Mouse (Mus musculus) brown adipose tissue, adult 24 weeks (tissue): ENCODE measurements around the gene Gas8. TPM values are rescaled to one million over a fixed set of nuclear protein-coding genes. Genes with fewer than 3 reads are reported as not detected.
"Not testable (repeated sequence)": the region's sequence is repeated elsewhere in the genome, so short reads cannot be mapped to it uniquely, and the experiment has no call there.

ENCODE experiments used
- H3K27ac ChIP-seq: fragments of 200-500 bp; replicated peaks from 2 replicates; pipeline ENCODE4 v1.5.1; 2012; ENCODE audit warnings: low read depth, mild to moderate bottlenecking, low read length
- H3K4me1 ChIP-seq: fragments of 200-500 bp; 2 replicates; pipeline ENCODE4 v1.6.1; 2012; ENCODE audit warnings: low read length, mixed read lengths; ENCODE audit not compliant: control insufficient read depth, insufficient read depth, insufficient read length
- H3K4me3 ChIP-seq: fragments of 200-500 bp; 2 replicates; pipeline ENCODE4 v1.5.1; 2012; ENCODE audit warnings: low read depth, mild to moderate bottlenecking, low read length, moderate library complexity; ENCODE audit not compliant: insufficient read depth
- polyA plus RNA-seq: library from polyadenylated mRNA; stranded (reverse); fragments of >200 nt; gene quantifications from 2 replicates; pipeline ENCODE4 v1.2.4, GENCODE M21; 2012; ENCODE audit not compliant: missing spikeins, insufficient read depth, insufficient read length

Gas8 gene
- 2.1 and 2.3 TPM in 2 replicates for polyA plus RNA-seq

DNA sequence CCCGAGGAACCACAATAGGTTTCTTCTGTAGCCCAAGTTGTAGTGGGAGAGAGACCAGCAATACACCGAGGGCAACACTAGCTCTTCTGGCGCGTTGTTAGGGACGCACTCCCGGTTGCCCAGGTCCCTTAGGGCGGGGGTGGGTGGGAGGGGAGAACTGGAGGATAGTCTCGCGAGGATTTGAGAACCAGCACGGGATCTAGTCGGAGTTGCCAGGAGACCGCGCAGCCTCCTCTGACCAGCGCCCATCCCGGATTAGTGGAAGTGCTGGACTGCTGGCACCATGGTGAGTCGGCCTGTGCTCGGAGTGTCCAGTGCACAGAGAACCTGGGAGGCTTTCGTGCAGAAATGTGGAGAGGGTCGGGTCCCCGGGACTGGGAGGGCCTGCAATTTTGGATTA is at the start of gene Gas8:
Gene Gas8 (plus strand): TSS at position 168 of the 400 bp plus-strand sequence.
- H3K4me1 ChIP-seq, result peaks cover 9% of the 10 kb centered on the region; the same call in 1 of the 2 replicates
- H3K27ac ChIP-seq, result no peak within 1 kb of the TSS
- peak within 1 kb of the TSS; percentile 93 for H3K4me3 ChIP-seq

- H3K27ac ChIP-seq, H3K4me3 ChIP-seq, H3K4me1 ChIP-seq: not testable (repeated sequence)
These were observed 45.6 kb upstream of the Gas8 start for GRCm38 (mm10) chr8:123472991-123473390.

DNA sequence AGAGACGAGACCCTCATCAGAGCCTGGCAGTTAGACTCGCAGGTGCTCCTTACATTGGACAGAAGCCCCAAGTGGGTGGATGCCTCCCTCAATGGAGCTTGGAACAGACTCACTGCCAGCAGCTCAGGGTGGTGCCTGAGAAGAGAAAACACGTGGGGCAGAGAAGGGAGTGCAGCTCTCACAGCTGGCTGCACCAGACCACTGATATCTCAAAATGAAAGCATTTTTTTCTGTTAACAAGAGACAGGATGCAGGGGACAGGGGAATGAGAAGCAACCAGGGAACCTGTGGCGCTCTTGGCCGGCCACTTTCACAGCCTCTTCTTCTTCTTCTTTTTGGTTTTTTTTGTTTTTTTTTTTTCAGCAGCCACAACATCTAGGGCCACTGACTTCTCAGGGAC is 44.1 kb upstream of the Gas8 start:
- not testable (repeated sequence) for H3K27ac ChIP-seq, H3K4me3 ChIP-seq, H3K4me1 ChIP-seq

- H3K4me1 ChIP-seq, result no peaks in the 10 kb centered on the region
- H3K27ac ChIP-seq, result peak overlapping the region; percentile 40; the same call in 1 of the 2 replicates
- peak overlapping the region; percentile 89 for H3K4me3 ChIP-seq
These were observed 41.5 kb upstream of the Gas8 start for GRCm38 (mm10) chr8:123476911-123477736.

- Histone ChIP-seq H3K27ac (peak within 1 kb of the TSS; percentile 92), H3K4me1 (no peaks in the 10 kb centered on the region), H3K4me3 (peak within 1 kb of the TSS; percentile 89)
These were observed 40.8 kb upstream of the Gas8 start, which contains the start of gene Afg3l1 for GRCm38 (mm10) chr8:123477737-123478258. Gene Afg3l1 (plus strand): TSS chr8:123477903.

GRCm38 (mm10) chr8:123478456-123479218 is 40.0 kb upstream of the Gas8 start:
- peak overlapping the region; percentile 59; the same call in 1 of the 2 replicates for H3K27ac ChIP-seq
- H3K4me3 ChIP-seq, result peak overlapping the region; percentile 89
- H3K4me1 ChIP-seq, result no peaks in the 10 kb centered on the region

DNA sequence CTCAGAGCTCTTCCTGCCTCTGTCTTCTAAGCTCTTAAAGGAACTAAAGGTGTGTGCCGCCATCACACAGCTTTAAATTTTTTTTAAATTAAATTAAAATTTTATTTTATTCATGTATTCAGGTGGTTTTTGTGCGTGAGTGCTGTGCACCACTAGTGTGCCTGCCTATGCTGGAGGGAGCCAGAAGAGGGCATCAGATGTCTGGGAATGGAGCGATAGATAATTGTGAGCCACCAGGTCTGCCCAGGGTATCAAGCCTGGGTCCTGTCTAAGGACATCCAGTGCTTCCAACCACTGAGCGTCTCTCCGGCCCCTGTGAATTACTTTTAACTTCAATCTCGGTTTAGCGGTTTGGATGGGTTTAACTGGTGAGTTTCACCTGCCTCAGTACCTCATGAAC is 36.0 kb upstream of the Gas8 start:
- no peaks in the 10 kb centered on the region for H3K4me1 ChIP-seq
- no peak overlapping the region for H3K27ac ChIP-seq
- no peak overlapping the region for H3K4me3 ChIP-seq

DNA sequence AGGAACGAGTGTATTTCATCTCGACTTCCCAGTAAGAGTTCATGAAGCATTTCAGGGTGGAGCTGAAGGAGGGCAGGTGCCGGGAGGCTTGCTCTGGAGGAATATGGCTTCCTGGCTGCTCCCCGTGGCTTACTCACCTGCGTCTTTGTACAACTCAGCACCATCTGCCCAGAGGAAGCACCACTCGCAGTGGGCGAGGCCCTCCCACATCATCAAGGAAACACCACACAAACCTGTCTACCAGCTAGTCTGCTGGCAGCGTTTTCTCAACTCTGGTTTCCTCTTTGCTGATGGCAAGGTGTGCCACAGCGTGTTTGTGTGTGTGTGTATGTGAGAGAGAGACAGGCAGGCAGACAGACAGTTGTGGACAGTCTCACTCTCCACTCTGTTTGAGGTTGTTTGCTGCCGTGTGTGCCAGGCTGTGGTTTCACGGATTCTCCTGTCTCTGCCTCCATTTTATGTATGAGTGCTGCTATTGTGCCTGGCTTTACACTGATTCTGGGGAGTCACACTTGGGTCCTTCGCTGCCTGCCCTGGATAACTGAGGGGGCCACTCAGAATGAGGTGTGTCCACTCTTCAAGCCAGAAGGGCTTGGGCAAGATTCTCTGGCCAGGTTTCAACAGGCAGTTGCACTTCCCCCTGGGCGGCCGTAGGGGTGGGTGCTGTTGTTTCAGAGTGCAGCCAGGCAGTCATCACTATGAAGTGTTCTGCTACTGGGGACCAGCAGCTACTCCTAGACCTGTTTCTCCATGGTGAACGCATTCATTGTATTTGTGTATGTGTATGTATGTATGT is 27.2 kb upstream of the Gas8 start:
- Histone ChIP-seq H3K4me3 (no peak overlapping the region), H3K4me1 (no peaks in the 10 kb centered on the region), H3K27ac (no peak overlapping the region)

DNA sequence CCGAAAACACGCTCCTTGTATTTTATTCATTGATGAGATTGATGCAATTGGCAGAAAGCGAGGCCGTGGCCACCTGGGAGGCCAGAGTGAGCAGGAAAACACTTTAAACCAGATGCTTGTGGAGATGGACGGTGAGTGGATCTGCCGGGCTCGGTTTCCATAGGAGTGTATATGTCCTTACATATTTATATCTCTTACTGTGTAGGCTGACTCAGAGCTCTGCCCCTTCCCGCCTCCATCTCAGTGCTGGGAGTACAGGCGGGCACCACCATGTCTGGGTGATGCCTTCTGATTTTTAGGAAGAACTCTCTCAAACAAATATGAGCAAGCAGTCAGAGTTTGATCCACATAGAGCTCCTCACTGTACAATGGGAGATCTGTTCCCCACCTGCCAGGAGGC is 25.7 kb upstream of the Gas8 start:
- Histone ChIP-seq H3K27ac (no peak overlapping the region), H3K4me1 (no peaks in the 10 kb centered on the region), H3K4me3 (no peak overlapping the region)

DNA sequence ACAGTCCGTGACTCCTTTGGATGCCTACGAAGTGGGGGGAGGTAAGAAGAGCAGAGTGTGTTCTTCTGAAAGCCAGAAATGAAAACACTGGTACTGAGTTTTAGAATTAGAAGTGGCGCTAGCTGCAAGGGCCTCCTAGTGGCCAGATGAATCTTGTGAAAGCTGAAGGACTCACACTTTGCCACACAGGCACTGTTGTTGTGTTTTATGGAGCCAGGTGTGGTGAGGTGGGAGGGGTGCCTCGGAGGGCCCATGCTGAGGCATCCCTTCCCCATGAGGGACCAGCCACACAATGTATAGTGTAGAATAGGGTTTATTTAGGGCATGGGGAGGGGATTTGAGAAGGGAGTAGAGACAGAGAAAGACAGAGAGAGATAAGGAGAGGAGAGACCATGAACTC is 20.9 kb upstream of the Gas8 start:
- Histone ChIP-seq H3K4me1 (no peaks in the 10 kb centered on the region), H3K4me3 (no peak overlapping the region), H3K27ac (no peak overlapping the region)

- H3K27ac ChIP-seq, result no peak overlapping the region
- no peak overlapping the region for H3K4me3 ChIP-seq
- no peaks in the 10 kb centered on the region for H3K4me1 ChIP-seq
These were observed 19.7 kb upstream of the Gas8 start for GRCm38 (mm10) chr8:123498963-123499362.

GRCm38 (mm10) chr8:123499556-123499955 is 19.1 kb upstream of the Gas8 start:
- Histone ChIP-seq H3K4me1 (no peaks in the 10 kb centered on the region), H3K27ac (no peak overlapping the region), H3K4me3 (no peak overlapping the region)

GRCm38 (mm10) chr8:123502192-123502591 is 16.4 kb upstream of the Gas8 start:
- no peak overlapping the region for H3K4me3 ChIP-seq
- H3K27ac ChIP-seq, result no peak overlapping the region
- H3K4me1 ChIP-seq, result no peaks in the 10 kb centered on the region

- Histone ChIP-seq H3K4me1 (no peaks in the 10 kb centered on the region), H3K4me3 (no peak overlapping the region), H3K27ac (no peak overlapping the region)
These were observed 14.7 kb upstream of the Gas8 start for GRCm38 (mm10) chr8:123503801-123504467.
